Mouse (Mus musculus) gastrocnemius, postnatal 25 days (tissue): Measurements from ENCODE around the gene Adam11. TPM values are rescaled to one million over a fixed set of nuclear protein-coding genes. Genes with fewer than 3 reads are reported as not detected.

ENCODE experiments used
- DNase-seq: peaks from one replicate; pipeline ENCODE4 v3.0.0; 2022
- total RNA-seq, 2 experiments: library from RNA; stranded (reverse); gene quantifications; 1 replicate in 1 of 2; 2 replicates in 1 of 2; pipeline ENCODE4 v1.2.3; 2021

Gene Adam11
- total RNA-seq, 2 experiments from 2014 or later = 0.29 to 0.77 TPM

DNA sequence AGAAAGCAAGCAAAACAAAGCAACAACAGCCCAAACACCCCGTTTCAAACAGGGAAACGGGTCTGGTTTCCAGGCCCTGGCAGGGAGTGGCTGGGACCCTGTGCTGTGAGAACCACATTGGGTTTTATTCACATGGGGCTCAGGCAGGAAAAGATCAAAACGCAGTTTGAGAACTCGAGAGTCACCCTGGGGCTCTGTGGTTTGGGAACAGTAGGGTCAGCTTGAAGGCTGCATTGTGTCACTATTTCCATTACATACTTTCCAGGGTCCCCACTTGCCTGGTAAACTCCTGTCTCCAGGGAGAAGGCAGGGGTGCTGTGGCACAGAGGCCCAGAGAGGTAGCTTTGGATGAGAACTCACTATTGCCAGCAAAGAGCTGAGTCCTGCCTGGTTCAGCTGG, 65.9 kb downstream of the Adam11 start:
- no peak for DNase-seq

Other genes with a start within 250 kb of the Adam11 start
- gene Gpatch8, start 205.0 kb upstream of the Adam11 start, total RNA-seq = 10 to 100 TPM; 17.5 to 19.6 TPM
- under 1 TPM in 1 of 2 experiments, not detected in 1; 0.43 TPM for gene Gm11627, start 182.0 kb upstream of the Adam11 start, total RNA-seq
- gene Fzd2, start 157.0 kb upstream of the Adam11 start, total RNA-seq = 1 to 10 TPM; 2.5 to 2.7 TPM
- gene Meioc, start 97.7 kb upstream of the Adam11 start, total RNA-seq = not detected
- 10 to 100 TPM; 60.3 to 73.0 TPM for gene Ccdc43, start 63.7 kb upstream of the Adam11 start, total RNA-seq
- 1 to 10 TPM; 5.2 to 7.3 TPM for gene Gjc1, start 58.3 kb downstream of the Adam11 start, total RNA-seq
- 1 to 10 TPM; 3.3 to 3.9 TPM for gene Higd1b, start 74.4 kb downstream of the Adam11 start, total RNA-seq
- 10 to 100 TPM; 23.7 to 25.5 TPM for gene Eftud2, start 119.5 kb downstream of the Adam11 start, total RNA-seq
- not detected for gene Ccdc103, start 119.8 kb downstream of the Adam11 start, total RNA-seq
- gene Fam187a, start 123.7 kb downstream of the Adam11 start, total RNA-seq = not detected
- gene Gfap, start 139.5 kb downstream of the Adam11 start, total RNA-seq = not detected
- gene Kif18b, start 163.7 kb downstream of the Adam11 start, total RNA-seq = under 1 TPM; 0.26 to 0.67 TPM
- gene C1ql1, start 185.2 kb downstream of the Adam11 start, total RNA-seq = under 1 TPM in 1 of 2 experiments, not detected in 1; 0.18 TPM